Mouse (Mus musculus): ENCODE results near the gene Vmn1r91. TPM values are rescaled to one million over a fixed set of nuclear protein-coding genes. Genes with fewer than 3 reads are reported as not detected.

Vmn1r91 gene
- 0.19 TPM for polyA plus RNA-seq (2017; shearing (Covaris generic))

DNA sequence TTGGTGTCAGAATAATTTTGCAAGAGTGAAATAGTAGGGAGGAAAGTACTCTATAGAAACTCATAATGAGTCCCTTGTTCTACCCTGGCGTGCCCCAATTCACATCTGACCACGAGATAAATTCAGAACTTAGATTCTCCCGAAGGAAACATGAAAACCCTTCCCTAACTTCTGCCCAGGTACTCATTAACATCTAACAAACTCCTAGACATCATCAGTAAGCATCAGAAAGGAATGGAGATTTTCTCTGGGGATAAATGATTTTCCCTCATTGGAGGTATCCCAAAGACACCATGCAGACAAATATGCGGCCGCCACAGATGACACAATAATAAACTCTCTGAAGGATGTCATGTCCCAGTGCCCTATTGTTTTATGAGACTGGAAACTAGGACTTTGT, at the start of gene Vmn1r91:
Gene Vmn1r91 (plus strand): TSS at position 301 of the 400 bp plus-strand sequence.

GRCm38 (mm10) chr7:20122479-20122878, 23.0 kb downstream of the Vmn1r91 start, which contains the start of gene Gm16442:
Gene Gm16442, minus strand, starts transcription at chr7:20122579.

DNA sequence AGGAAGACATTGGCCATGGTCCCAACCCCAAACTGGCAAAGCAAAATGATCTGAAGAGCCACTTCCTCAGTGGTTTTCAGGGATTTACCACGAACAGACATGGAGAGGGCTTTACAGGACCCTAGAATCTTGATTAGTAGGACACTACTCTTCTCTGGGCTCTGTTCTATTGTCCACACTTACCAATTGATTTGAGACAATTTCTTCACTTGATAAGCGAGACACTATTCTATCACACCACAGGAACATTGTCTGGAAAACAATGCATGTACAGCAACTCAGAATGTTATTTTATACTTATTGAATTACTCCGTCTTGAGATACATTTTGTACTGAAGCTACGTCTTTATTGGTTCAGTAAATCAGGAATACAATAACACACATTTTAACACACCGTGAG, 39.5 kb downstream of the Vmn1r91 start, which contains the start of gene Vmn1r93:
Gene Vmn1r93 (minus strand): TSS at position 101 of the 400 bp plus-strand sequence.

Other genes starting within 250 kb of the Vmn1r91 start
- gene Gm19345, start 247.7 kb upstream of the Vmn1r91 start, polyA plus RNA-seq (2017; shearing (Covaris generic)): 0.45 TPM
- 0.37 TPM for gene Ceacam16, start 238.4 kb upstream of the Vmn1r91 start, polyA plus RNA-seq (2017; shearing (Covaris generic))
- not detected for gene Ceacam19, start 211.7 kb upstream of the Vmn1r91 start, polyA plus RNA-seq (2017; shearing (Covaris generic))
- 41.8 TPM for gene Pvr, start 178.5 kb upstream of the Vmn1r91 start, polyA plus RNA-seq (2017; shearing (Covaris generic))
- gene Igsf23, start 148.9 kb upstream of the Vmn1r91 start, polyA plus RNA-seq (2017; shearing (Covaris generic)): 35.9 TPM
- 0.10 TPM for gene Ceacam20, start 134.3 kb upstream of the Vmn1r91 start, polyA plus RNA-seq (2017; shearing (Covaris generic))
- not detected for gene Nlrp9b, start 108.2 kb upstream of the Vmn1r91 start, polyA plus RNA-seq (2017; shearing (Covaris generic))
- not detected for gene Gm16442, start 22.9 kb downstream of the Vmn1r91 start, polyA plus RNA-seq (2017; shearing (Covaris generic))
- gene Vmn1r93, start 39.4 kb downstream of the Vmn1r91 start, polyA plus RNA-seq (2017; shearing (Covaris generic)): not detected
- not detected for gene Vmn1r94, start 68.7 kb downstream of the Vmn1r91 start, polyA plus RNA-seq (2017; shearing (Covaris generic))
- not detected for gene Vmn1r95, start 94.0 kb downstream of the Vmn1r91 start, polyA plus RNA-seq (2017; shearing (Covaris generic))
- gene Gm6164, start 105.9 kb downstream of the Vmn1r91 start, polyA plus RNA-seq (2017; shearing (Covaris generic)): not detected
- gene Gm4498, start 134.1 kb downstream of the Vmn1r91 start, polyA plus RNA-seq (2017; shearing (Covaris generic)): not detected
- gene Gm5890, start 163.2 kb downstream of the Vmn1r91 start, polyA plus RNA-seq (2017; shearing (Covaris generic)): not detected
- gene Gm4133, start 234.4 kb downstream of the Vmn1r91 start, polyA plus RNA-seq (2017; shearing (Covaris generic)): not detected

Measured in CD4-positive, CD25-positive, alpha-beta regulatory T cell (primary cell).